Mouse (Mus musculus) forebrain, embryonic 14.5 days (tissue): Measurements from ENCODE around the gene Dhx37. TPM values are rescaled to one million over a fixed set of nuclear protein-coding genes. Genes with fewer than 3 reads are reported as not detected.
"Not testable (repeated sequence)": the region's sequence is repeated elsewhere in the genome, so short reads cannot be mapped to it uniquely, and the experiment has no call there.

Experiments used
- ATAC-seq: fragments of 200-750 bp; cut with Nextera tagmentation; 2 replicates; pipeline ENCODE4 v1.8.0; 2017; ENCODE audit warnings: mild to moderate bottlenecking, moderate library complexity
- DNase-seq: peaks from one replicate; pipeline ENCODE4 v3.0.0-alpha.2; 2015; ENCODE audit warnings: low spot score
- H3K27ac ChIP-seq: fragments of 300-500 bp; sonication (generic); 2 replicates; pipeline ENCODE4 v1.5.1; 2014; ENCODE audit warnings: low read depth, mild to moderate bottlenecking, control low read depth, low read length, moderate library complexity
- H3K27me3 ChIP-seq: fragments of 300-500 bp; sonication (generic); replicated peaks from 2 replicates; pipeline ENCODE4 v1.6.1; 2014; ENCODE audit warnings: low read length, control low read depth, mixed read lengths; ENCODE audit not compliant: control insufficient read depth, insufficient read depth
- H3K36me3 ChIP-seq: fragments of 300-500 bp; sonication (generic); 2 replicates; pipeline ENCODE4 v1.6.1; 2014; ENCODE audit warnings: low read length, control low read depth; ENCODE audit not compliant: control insufficient read depth, insufficient read depth
- H3K4me1 ChIP-seq: fragments of 300-500 bp; sonication (generic); 2 replicates; pipeline ENCODE4 v1.6.1; 2014; ENCODE audit warnings: antibody characterized with exemption, low read length, control low read depth; ENCODE audit not compliant: control insufficient read depth, insufficient read depth
- H3K4me2 ChIP-seq: fragments of 300-500 bp; sonication (generic); 2 replicates; pipeline ENCODE4 v1.6.1; 2014; ENCODE audit warnings: mild to moderate bottlenecking, control low read depth, low read length
- H3K4me3 ChIP-seq: fragments of 300-500 bp; sonication (generic); 2 replicates; pipeline ENCODE4 v1.5.1; 2014; ENCODE audit warnings: low read depth, low read length, control low read depth
- H3K9ac ChIP-seq: fragments of 300-500 bp; sonication (generic); 2 replicates; pipeline ENCODE4 v1.6.1; 2014; ENCODE audit warnings: mild to moderate bottlenecking, low read length, control low read depth, moderate library complexity
- H3K9me3 ChIP-seq: fragments of 300-500 bp; sonication (generic); replicated peaks from 2 replicates; pipeline ENCODE4 v1.6.1; 2016; ENCODE audit warnings: low read length, control low read depth, mixed read lengths; ENCODE audit not compliant: control insufficient read depth
- WGBS: fragments of 180-500 bp; shearing (Covaris S2); extraction: QIAGEN DNeasy Blood & Tissue Kit; methylation state at CpG from one replicate; pipeline ENCODE4 v1.1.7; 2014; 5-methylcytosine and 5-hydroxymethylcytosine counted together
- polyA plus RNA-seq: library from polyadenylated mRNA; unstranded; fragments of >200 nt; fragmentation: Nextera tagmentation; extraction: Ambion mirVana; gene quantifications from 2 replicates; pipeline ENCODE4 v1.2.1, GENCODE M21; 2014

The Dhx37 gene
- polyA plus RNA-seq, 1 experiment from 2014 or later = 4.7 TPM

- Histone ChIP-seq H3K9me3 (no peaks in the 10 kb centered on the region), H3K36me3 (peaks cover 3% of the 10 kb centered on the region; the same call in 1 of the 2 replicates), H3K27me3 (no peaks in the 10 kb centered on the region), H3K4me3 (no peak overlapping the region), H3K9ac (no peak overlapping the region), H3K27ac (no peak overlapping the region), H3K4me1 (peaks cover 7% of the 10 kb centered on the region), H3K4me2 (no peak overlapping the region)
- DNase-seq = no peak
- no peak for ATAC-seq
- 82% methylated on average over 4 of the region's 4 CpGs for WGBS
These were observed 10.6 kb upstream of the Dhx37 start for GRCm38 (mm10) chr5:125444554-125444953.

GRCm38 (mm10) chr5:125443915-125444314 is 10.0 kb upstream of the Dhx37 start:
- DNase-seq = no peak
- no peak overlapping the region for H3K4me3 ChIP-seq
- H3K36me3 ChIP-seq = no peaks in the 10 kb centered on the region
- H3K9me3 ChIP-seq = no peaks in the 10 kb centered on the region
- WGBS = 79% methylated on average over 3 of the region's 3 CpGs
- no peaks in the 10 kb centered on the region for H3K27me3 ChIP-seq
- H3K4me2 ChIP-seq = no peak overlapping the region
- no peak overlapping the region for H3K9ac ChIP-seq
- no peak overlapping the region for H3K27ac ChIP-seq
- peaks cover 7% of the 10 kb centered on the region for H3K4me1 ChIP-seq
- ATAC-seq = no peak

GRCm38 (mm10) chr5:125443335-125443734 is 9.4 kb upstream of the Dhx37 start:
- H3K4me1 ChIP-seq = peaks cover 7% of the 10 kb centered on the region
- H3K9ac ChIP-seq = no peak overlapping the region
- no peak overlapping the region for H3K27ac ChIP-seq
- H3K27me3 ChIP-seq = no peaks in the 10 kb centered on the region
- no peaks in the 10 kb centered on the region for H3K36me3 ChIP-seq
- ATAC-seq = no peak
- no peak overlapping the region for H3K4me3 ChIP-seq
- DNase-seq = no peak
- H3K9me3 ChIP-seq = no peaks in the 10 kb centered on the region
- WGBS = 92% methylated on average over 5 of the region's 5 CpGs
- H3K4me2 ChIP-seq = no peak overlapping the region

DNA sequence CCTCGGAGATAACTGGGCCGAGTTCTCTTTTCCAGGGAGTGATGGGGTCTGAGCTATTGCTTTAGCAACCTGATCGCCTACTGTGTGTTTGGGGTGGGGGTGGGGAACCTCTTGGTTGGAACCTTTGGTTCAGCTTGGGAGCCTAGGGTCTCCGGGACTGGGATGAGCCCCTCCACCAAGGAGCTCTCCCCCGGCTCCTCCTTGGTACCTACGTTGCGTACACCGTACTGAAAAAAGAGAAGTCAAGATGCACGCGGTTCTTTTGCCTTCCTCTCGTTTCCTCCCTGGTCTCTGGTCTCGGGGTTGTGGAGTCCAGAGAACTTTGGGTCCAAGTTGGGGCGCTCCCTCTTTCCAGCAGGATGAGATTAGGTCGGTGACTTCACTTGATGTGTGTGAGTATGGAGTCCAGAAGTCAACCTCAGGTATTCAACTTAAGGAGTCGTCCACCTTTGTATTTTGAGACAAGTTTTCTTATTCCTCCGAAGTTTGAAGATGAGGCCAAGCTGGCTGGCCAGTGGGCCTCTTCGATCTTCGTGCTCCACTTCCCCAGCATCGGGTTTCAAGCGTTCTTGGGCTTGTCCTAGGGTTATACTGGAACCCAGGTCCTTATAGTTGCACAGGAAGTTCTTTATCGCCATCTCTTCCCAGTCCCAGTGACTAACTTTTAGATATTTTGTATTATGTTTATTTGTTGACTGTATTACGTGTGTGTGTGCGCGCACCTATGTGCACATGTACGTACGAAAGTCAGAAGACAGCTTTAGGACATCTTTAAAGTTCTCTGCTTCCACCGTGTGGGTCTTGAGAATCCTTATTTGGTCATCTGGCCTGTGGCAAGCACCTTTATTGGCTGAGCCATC is 8.4 kb upstream of the Dhx37 start:
- Histone ChIP-seq H3K4me3 (peak overlapping the region; percentile 86), H3K36me3 (no peaks in the 10 kb centered on the region), H3K27me3 (no peaks in the 10 kb centered on the region), H3K4me2 (peak overlapping the region; percentile 79), H3K27ac (0 out of 2 replicates have a peak overlapping the region, but pooled peaks have one; percentile 65), H3K9ac (peak overlapping the region; percentile 85), H3K9me3 (no peaks in the 10 kb centered on the region), H3K4me1 (peaks cover 7% of the 10 kb centered on the region)
- ATAC-seq (0 out of 2 replicates have a peak, but pooled peaks have one; percentile 1), DNase-seq (peak; percentile 27)
- WGBS = 24% methylated on average over 27 of the region's 27 CpGs

- Histone ChIP-seq H3K27ac (peak within 1 kb of the TSS; percentile 65; the same call in 1 of the 2 replicates), H3K9me3 (no peaks in the 10 kb centered on the region), H3K4me1 (peaks cover 7% of the 10 kb centered on the region), H3K36me3 (no peaks in the 10 kb centered on the region), H3K27me3 (no peaks in the 10 kb centered on the region), H3K4me3 (peak within 1 kb of the TSS; percentile 86), H3K9ac (peak within 1 kb of the TSS; percentile 85), H3K4me2 (peak within 1 kb of the TSS; percentile 79)
- under 1% methylated on average over 53 of the region's 97 CpGs for WGBS
- ATAC-seq = peak; percentile 96
- DNase-seq = peak; percentile 74
These were observed 7.6 kb upstream of the Dhx37 start, which contains the start of gene Bri3bp for GRCm38 (mm10) chr5:125441234-125442114. TSS of gene Bri3bp (plus strand) at chr5:125441568.

DNA sequence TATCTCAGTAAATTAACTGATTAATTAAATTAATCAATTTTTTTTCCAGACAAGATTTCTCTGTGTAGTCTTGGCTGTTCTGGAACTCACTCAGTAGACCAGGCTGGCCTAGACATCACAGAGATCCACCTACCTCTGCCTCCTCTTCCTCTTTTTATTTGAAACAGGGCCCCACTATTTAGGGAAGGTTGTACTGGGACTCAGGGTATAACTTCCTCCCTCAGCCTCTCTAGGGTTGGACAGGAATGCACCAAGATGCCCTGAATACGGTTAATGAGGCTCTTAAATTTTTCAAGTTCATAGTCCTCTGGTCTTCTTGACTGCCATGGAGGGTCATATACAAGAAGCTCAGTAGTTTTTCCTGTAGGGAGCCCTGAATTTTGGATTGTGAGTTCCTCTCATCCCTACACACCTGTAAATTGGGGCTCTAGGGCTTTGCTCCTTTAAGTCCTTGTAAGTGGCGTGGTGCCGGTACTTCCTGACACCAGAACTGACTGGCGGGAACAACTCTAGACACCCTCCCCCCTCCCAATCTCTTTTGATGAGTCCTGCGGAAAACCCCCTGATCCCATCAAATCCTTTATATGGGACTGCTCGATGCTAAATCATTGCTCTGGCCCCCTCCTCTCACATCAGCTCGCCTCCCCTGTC is 6.8 kb upstream of the Dhx37 start:
- WGBS = 6% methylated on average over 7 of the region's 7 CpGs

GRCm38 (mm10) chr5:125434347-125434746 is 426 bp upstream of the Dhx37 start:
- ATAC-seq = not testable (repeated sequence)
- WGBS = 53% methylated on average over 15 of the region's 15 CpGs

More for the DNA sequence above, 6.8 kb upstream of the Dhx37 start:
- H3K27me3 ChIP-seq = no peaks in the 10 kb centered on the region
- peaks cover 7% of the 10 kb centered on the region for H3K4me1 ChIP-seq
- peak overlapping the region; percentile 86 for H3K4me3 ChIP-seq
- H3K4me2 ChIP-seq = peak overlapping the region; percentile 79
- ATAC-seq (no peak; the same call in 1 of the 2 replicates), DNase-seq (no peak)
- H3K9me3 ChIP-seq = no peaks in the 10 kb centered on the region
- H3K27ac ChIP-seq = no peak overlapping the region
- H3K9ac ChIP-seq = peak overlapping the region; percentile 85
- H3K36me3 ChIP-seq = no peaks in the 10 kb centered on the region

GRCm38 (mm10) chr5:125432324-125432723 is 1.6 kb downstream of the Dhx37 start:
- H3K27me3 ChIP-seq, H3K4me1 ChIP-seq, DNase-seq, ATAC-seq, H3K9ac ChIP-seq, H3K27ac ChIP-seq, H3K4me3 ChIP-seq, H3K9me3 ChIP-seq: not testable (repeated sequence)
- Histone ChIP-seq H3K4me2 (0 out of 2 replicates have a peak overlapping the region, but pooled peaks have one; percentile 89), H3K36me3 (peaks cover 44% of the 10 kb centered on the region)
- WGBS = 92% methylated on average over 2 of the region's 2 CpGs

More at GRCm38 (mm10) chr5:125434347-125434746, 426 bp upstream of the Dhx37 start:
- H3K4me1 ChIP-seq, H3K9ac ChIP-seq, H3K27me3 ChIP-seq, H3K9me3 ChIP-seq, DNase-seq, H3K27ac ChIP-seq: not testable (repeated sequence)
- Histone ChIP-seq H3K36me3 (peaks cover 23% of the 10 kb centered on the region), H3K4me2 (peak overlapping the region; percentile 89; the same call in 1 of the 2 replicates), H3K4me3 (peak overlapping the region; percentile 73)
